Mouse (Mus musculus): ENCODE measurements at regions not wholly inside any gene's neighbourhood (a gene's known extent, or its start where the extent isn't known, plus 50 kb on each side); places are given as distances from the start of the nearest gene placed in this dataset.

DNA sequence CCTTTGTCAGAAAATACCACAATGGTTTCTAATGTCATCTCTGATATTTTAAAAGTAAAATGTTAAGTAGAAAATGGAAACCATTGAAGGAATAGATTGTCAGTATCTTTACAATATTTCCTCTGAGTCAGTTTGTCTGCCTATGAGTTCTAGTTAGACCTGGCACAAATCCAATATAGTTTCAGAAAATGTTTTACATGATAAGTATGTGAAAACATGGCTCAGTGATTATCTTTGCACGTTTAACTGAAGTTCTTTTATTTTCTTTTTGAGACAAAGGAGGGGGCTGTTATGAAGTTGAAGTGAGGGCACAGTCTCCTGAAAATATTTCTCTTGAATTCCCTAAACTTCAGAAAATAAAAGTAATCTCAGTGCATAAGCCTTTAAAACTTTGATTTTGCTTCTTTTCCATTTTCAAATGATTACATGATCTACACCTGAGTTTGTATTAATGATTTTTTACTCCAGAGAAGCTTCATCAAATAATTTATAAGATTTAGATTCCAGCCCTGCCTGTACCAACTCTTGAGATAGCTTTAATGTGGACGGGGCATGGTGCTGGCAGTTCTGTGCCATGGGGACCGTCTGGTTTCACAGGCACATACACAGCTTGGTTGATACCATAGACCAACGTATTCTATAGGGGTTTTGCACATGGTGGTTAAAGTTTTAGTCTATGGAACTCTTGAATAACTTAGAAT is 336.5 kb downstream of the Pdha2 start:
- no peak for DNase-seq (ENCODE audit: low spot score)

DNA sequence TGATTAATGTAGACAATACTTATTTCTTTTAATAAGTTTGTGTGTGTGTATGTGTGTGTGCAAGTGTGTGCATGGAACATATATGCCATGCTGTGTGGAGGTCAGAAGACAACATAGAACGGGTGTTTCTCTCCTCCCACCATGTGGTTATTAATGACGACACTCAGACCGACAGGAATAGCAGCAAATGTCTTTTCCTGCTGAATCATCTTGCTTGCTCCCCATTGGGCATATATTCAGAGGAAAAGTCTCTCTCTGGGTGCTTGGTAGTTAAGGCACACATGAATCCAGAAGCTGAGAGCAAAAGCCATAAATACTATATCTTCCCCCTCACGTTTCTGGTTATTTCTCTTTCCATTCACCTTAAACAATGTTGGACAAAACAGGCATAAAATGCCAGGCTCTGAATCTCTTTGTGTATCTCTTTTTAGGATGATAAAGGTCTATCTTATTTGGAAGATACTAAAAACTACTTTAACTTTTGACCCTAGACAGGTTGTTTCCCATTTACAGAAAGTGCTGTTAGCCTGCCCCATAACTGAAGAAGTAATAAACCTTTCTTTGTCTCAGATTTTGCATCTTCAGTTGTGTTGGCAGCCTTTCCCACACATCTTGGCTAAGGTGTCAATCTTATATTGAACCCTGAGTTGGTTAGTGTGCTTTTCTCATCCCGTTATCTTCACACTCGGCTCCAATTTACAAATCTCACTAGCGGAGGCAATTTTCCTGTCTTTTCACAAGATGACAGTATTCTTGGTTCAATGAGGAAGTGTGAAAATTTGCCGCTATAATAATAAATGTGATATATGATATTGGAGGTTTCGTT is 337.9 kb downstream of the Pdha2 start:
- DNase-seq (ENCODE audit: low spot score): no peak

DNA sequence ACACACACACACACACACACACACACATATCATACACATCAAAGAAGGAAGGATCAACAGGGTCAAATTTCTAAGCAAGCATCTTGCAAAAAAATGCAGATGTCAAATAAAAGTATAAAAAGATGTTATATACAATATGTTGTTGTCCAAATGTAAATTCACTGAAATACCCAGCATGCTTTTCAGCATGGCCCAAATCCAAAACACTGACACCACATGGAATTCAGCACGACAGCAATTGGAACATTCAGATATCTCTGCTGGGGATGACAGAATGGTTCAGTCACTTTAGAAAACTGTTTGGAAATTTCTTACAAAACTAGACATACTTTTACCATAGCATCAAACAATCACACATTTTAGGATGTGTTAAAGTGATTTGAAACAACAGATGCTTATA is 339.6 kb downstream of the Pdha2 start:
- DNase-seq (ENCODE audit: low spot score): no peak

DNA sequence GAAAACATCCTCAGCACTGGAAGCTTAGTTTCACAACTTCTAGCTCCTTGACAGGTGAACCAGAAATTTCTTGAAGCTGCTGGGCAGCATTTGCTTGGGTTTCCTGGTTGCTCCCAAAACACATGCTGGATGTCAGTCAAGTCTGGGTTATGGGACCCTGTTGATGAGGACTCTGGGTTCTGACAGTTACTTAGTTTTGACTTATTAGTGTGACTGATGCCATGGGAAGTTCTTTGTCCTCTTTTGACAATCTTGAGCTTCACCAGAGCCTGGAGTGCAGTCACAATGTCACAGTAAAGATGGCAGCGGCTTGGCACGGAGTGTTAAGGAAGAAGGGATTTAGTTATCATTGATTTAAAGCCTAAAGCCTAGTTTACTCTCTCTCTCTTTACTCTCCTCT is 340.9 kb downstream of the Pdha2 start:
- DNase-seq (ENCODE audit: low spot score): no peak

DNA sequence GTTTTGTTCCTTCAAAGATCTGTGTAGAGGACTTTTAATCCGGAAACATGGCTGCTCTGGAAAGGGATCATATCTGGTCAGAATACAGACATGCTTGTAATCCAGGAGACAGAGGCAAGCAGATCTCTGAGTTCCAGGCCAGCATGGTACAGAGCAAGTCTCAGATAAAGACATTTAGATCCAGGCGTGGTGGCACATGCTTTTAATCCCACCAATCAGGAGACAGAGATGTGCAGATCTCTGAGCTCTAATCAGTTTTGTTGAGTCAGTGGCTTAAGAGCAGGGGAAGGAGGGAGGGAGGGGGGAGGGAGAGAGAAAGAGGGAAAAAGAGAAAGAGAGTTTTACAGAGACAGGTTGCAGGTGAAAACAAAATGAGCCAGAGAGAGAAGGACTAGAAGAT is 372.0 kb downstream of the Pdha2 start:
- no peak for DNase-seq (ENCODE audit: low spot score)

DNA sequence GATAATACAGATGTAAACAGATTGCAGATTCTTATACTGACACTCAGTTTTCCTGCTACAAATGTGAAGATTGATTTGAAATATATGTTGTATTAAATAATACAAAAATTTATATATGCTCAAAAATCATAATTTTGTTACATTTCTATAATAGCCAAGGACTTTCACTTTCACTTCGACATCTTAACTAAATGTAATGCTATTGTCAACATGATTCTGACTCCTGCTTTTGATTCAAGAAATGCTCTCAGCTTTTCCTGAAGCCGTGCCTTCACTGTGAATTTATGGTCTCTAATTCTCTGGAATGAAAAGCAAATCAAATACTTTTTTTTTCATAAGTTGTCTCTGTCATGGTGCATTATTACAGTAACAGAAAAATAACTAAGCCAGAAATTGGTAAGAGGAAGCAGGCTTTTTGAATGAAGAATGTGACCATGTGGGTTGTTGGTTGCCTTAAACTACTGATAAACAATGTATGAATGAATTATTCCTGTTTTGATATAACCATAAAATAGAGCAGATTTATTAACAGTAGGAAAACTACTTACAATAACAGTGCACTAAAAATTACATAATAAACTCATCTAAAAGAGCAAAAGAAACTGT is 374.1 kb downstream of the Pdha2 start:
- no peak for DNase-seq (ENCODE audit: low spot score)

DNA sequence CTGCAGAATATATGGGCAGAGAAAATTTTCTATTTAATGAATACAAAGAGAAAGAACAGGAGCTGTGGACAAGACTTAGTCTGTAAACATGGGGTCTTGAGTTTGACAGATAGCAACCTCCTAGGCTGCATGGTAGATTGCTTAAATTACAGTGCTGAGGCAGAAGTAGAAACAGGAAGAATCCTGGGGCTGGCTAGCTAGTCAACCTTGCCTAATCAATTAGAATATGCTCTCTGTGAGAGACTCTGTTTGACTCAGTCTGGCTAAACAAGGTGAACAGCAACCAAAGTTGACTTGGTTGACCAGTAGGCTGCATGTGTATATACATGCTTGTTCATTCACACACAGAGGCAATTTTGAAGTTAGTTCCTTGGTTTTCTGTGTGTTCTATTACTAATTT is 390.9 kb downstream of the Pdha2 start:
- DNase-seq (ENCODE audit: low spot score): no peak

DNA sequence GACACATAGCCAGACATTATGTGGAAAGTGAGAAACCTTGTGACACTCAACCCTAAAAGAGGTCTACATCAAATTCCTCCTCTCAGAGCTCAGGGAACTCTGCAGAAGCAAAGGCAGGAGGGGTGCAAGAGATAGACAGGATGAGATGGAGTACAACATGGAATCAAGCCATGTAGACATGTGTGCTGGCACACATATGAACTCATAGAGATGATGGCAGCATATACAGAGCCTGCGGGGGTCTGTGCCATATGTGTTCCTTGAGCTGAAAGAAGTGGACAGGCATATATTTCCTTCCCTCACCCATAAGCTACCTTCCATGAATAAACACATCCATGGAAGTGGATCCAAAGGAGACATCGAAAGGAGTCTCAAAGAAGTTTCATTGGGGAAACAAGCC is 406.6 kb downstream of the Pdha2 start:
- DNase-seq (ENCODE audit: low spot score): no peak

DNA sequence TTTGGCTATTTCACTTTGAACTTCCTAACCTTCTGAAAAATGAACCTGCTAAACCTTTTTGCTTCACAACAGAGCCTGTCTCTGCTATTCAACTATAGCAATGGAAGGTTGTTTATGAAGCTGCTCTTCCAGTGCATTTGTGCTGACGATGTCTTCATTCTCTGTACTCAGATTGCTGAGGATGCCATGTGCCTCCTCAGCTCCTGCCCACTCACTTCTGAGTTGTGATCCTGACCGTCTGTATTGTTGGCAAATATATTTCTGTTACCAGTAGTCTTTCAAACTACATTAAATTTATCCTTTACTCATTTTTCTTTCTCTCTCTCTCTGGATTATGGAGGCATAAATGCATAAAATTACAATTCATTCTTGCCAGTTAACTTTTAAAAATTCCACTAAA is 419.2 kb downstream of the Pdha2 start:
- no peak for DNase-seq (ENCODE audit: low spot score)

DNA sequence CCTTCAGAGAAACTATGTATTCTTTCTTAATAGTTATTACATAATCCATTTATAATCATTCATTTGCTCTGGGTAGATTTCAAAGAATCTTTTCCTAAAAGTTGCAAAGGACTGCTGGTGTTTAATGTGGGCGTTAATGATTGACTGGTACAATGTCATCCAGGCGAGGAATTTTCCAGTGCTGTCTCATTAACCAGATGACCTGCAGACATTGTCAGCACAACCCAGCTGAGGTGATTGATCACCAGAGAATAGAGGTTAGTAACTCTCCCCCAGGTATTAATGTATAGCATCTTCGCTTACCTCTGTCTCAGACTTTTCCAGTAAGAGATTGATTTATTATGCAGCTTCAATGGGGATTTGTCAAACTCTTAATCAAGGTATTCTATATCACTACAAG is 426.5 kb downstream of the Pdha2 start:
- no peak for DNase-seq (ENCODE audit: low spot score)

DNA sequence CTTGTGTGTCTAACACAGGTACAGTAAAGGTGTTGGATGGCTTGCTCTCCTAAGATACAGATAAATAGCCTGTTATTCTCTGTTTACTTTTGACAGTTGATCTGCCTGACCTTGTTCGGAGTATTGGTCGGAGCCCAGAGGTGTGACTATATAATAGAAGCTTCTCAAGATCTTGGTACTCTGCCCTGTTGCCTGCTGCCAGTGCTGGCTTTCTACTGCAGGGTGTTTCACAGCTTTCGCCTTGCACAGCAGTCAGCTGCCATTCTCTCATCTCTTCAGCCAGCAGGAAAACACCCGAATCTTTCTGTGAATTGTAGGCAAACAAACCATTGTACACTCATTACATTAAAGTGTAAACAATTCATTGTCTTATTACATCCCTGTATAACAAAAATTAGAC is 452.1 kb downstream of the Pdha2 start:
- DNase-seq (ENCODE audit: low spot score): no peak

DNA sequence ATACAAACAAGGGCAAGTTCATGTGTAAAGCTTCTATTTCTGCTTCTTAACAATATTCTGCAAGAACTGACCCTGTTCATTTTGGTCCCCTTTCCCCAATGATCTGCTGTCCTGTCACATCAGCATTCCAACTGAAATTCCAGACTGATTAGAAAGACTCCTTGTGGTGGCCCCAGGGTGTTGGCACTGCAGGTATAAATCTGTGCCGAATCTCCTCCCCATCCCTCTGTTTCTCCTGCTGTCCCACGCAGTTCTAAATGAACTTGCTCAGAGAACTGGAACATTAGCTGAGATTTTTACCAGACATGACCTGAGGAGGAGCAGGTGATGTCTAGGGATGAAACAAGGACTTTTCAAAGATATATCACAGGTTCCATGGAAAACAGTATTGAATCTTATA is 467.7 kb downstream of the Pdha2 start:
- DNase-seq (ENCODE audit: low spot score): no peak

DNA sequence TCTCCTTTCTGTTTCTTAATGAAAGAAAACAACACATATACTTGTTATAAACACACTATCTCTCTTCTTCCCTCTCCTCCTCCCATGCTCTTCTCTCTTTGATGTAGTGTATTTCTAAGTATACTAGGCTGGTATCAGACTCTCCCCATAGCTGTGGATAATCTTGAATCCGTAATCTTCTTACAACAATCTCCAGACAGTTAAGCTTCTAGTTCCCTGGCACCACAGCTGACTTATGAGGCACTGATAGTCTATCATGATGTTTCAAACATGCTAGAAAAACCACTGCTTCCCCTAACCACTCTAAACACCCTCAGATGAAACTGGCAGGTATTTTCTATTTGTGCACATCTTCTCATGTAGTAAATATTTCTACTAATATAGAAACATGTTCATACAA is 471.7 kb downstream of the Pdha2 start:
- no peak for DNase-seq (ENCODE audit: low spot score)

DNA sequence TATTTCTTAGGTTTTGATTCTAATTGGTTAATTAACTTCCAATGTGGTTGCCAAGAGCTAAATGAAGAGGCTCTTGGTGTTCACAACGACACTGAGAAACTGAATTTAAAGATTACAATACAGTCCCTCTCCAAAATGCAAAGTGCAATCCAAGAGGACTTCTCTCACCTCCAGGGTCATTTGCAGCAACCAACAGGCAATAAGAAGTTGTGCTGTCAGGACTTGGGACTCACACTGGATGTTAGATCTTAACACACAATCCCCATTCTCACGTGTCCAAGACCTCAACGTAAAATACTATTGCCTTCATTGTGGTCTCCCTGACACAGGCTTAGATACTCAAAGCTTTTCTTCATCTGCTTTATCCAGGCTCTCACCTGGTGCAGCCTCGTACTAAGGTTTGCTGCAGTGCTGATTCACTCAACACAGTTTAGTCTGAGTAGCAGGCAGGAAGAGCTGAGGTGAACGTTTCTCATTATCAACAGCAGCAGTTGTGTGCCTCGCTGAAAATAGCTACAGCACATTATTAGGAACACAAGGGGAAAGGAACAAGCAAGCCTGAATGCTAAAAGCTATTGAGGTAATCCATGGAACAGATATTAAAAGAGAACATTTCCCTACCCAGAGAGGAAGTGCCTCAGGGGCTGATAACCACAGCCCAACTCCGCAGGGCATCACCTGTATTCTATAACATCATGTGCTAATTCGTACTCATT is 473.3 kb downstream of the Pdha2 start:
- no peak for DNase-seq (ENCODE audit: low spot score)

DNA sequence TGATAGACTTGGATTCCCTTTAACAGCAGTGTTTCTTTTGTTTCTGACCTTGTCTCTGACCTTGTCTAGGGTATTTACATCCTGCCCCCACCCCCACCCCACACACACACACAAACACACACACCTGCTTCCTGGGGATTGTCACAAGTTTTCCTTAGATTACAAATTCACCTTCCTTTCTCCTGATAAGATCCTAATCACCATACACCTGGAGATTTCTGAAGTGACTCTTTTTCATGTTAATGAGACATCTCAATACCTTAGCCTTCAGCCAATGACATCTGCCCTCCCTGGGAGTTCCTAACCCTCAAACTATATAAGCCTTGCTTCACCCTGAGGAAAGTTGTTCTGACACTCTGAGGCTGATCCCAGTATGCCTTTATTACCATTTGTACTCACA is 495.3 kb downstream of the Pdha2 start:
- no peak for DNase-seq (ENCODE audit: low spot score)

DNA sequence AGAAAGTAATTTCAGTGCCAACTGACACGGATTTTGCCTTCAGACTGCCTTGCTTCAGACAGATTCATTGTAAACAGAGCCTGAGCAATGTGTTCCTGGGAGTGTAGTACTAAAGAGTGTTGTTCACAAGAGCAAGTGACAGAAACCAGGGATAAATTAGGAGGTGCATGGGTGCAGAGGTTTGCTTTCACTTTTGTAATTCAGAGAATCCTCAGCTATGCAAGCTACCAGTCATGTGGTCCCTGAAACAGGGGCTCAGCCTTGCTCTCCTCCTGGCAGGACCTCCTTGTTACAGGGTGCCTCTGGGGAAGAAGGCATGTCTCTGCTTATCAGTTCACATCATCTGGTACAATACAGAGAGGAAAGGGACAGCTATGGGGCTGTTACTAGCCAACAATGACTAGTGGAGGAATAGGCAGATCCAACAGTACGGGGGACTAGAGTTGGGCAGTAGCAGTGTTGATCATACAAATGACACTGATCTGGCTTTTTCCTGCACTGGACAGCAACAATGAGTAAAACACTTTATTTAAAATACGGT is 504.5 kb downstream of the Pdha2 start:
- DNase-seq (ENCODE audit: low spot score): no peak

DNA sequence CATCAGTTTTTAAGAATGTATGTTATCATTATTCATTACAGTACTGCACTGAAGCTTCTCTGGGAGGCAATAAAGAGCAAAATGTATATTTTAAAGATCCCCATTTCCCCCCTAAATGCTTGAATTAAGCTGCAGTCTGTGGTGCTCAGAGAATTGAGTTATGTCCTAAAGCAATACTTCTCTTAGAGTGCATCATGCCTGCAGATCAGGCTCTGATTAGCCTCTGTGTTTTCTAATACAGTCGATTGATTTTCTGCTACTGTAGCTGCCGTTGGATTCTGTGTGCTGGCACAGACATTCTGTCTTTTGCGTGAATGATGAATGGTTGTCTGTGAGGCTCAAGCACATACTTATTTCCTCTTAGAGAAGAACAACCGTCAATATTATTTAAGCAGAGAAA is 505.4 kb downstream of the Pdha2 start:
- DNase-seq (ENCODE audit: low spot score): no peak

DNA sequence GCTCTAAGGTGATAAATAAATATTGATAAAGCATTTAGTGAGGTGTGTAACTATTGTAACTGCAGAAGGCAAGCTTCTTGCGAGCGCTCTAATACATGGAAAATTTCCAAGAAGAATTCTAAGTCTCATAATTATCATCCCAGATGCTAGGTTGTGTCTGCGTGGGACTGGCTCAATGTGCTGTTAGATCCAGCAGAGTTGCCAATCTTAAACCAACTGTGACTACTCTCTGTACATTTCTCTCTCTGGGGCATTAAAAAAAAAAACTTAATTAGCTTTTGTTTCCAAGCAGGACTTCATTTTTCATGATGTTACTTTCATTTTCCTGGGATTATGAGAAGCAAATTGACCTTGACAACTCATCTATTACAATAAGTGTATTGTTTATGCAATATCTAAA is 506.6 kb downstream of the Pdha2 start:
- DNase-seq (ENCODE audit: low spot score): no peak

DNA sequence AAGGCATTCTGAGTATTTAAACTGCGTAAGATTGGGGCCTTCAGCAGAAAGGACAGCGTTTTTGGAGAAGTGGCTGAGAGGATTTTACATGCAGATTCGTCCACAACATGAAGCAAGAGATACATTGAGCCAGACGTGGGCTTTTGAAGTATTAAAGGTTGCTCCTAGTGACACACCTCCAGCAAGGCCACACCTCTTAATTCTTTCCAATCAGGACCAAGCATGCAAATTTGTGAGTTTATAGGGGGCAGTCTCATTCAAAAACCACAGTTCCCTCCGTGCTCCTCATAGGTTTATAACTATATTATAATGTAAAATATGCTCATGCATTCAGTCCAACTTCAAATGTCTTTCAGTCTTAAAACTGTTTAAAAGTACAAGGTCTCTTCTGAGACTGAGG is 509.2 kb downstream of the Pdha2 start:
- DNase-seq (ENCODE audit: low spot score): no peak

DNA sequence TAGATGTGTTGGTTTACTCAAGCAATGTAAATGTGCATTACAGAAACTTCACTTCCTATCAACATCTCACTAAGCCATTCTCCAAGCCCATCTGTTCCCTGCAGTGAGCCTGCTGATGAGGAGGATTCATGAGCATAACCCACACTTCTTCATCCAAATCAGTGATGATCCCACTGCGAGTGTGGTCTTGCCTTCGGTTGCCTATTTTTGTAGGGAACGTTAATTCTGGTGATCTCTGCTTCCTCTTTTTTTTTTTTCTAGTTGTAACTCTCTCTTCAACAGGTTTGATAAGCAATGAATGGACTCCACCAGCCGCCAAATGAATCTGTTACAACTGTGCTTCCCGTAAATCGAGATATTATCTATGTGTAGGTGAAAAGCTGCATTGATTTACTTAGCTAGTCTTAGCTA is 509.9 kb downstream of the Pdha2 start:
- no peak for DNase-seq (ENCODE audit: low spot score)

DNA sequence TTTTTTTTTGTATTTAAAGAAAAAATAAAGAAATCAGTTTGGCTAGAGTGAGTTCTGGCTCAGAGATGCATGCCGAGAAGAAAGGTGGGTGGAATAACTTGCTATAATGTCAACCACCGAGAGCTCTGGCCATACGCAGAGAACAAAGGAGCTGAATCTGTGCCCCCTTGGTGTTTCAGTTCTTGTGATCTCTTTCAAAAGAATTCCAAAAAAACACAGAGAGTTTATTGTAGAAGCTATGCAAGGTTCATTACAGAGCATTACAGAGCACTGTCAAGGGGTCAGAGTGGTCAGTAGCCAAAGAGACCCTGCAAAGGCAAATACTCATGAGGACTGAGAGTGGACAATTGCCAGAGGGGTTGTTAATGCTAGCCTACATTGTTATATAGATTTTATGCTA is 514.9 kb downstream of the Pdha2 start:
- no peak for DNase-seq (ENCODE audit: low spot score)

DNA sequence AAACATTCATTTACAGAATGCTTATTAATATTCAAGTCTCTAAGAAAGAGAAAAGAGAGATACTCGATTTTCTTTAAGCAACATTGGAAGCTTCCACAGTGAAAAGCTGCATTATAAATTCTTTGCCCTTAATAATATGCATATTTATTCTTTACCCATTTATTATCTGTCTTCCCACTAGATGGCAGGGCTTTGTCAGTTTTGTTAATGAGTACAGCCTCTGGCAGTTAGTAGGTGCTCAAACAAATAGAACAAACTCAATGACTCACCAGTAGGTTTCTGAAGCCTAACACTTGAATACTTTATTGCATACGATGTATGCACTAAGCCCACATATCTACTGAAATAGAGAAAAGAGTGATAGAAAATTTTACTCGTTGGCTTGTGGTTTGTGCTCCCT is 529.4 kb downstream of the Pdha2 start:
- DNase-seq (ENCODE audit: low spot score): no peak
